18 mouse cellular contexts compared by ENCODE assay signal in genomic region chr17:88774103-88774526, GRCm38 (mm10). TPM values are rescaled to one million over a fixed set of nuclear protein-coding genes. Genes with fewer than 3 reads are reported as not detected.
DNase-seq lines count a peak whose midpoint lies in the region; ATAC-seq lines count a peak whose summit lies in the region.
"Had no signal": no experiment of that assay in that cellular context is flagged by ENCODE, and none has a peak within 500 bp of the region (broad histone marks: within the 10 kb centered on the region; RNA-seq: fewer than 3 reads in every experiment).

No protein-coding gene starts in this region.

- H3K36me3 ChIP-seq in midbrain, embryonic 10.5 days: no peaks in the 10 kb centered on the region
- H3K36me3 ChIP-seq in midbrain, embryonic 11.5 days (ENCODE audit: control insufficient read depth, insufficient read depth, low read length): no peaks in the 10 kb centered on the region
- H3K36me3 ChIP-seq in limb, embryonic 12.5 days: no peaks in the 10 kb centered on the region
- no peaks in the 10 kb centered on the region for H3K36me3 ChIP-seq in neural tube, embryonic 14.5 days (ENCODE audit: control insufficient read depth, insufficient read depth, low read length)
- H3K36me3 ChIP-seq: lung, embryonic 15.5 days; stomach, embryonic 15.5 days had no signal

- peak overlapping the region; percentile 59 for H3K27ac ChIP-seq in midbrain, embryonic 10.5 days (replicated peaks)
- no peak overlapping the region for H3K27ac ChIP-seq in midbrain, embryonic 11.5 days (ENCODE audit: low read depth, low read length)
- peak overlapping the region; percentile 64 for H3K27ac ChIP-seq in limb, embryonic 12.5 days
- H3K27ac ChIP-seq in neural tube, embryonic 14.5 days (ENCODE audit: low read depth, low read length): peak overlapping the region; percentile 74
- H3K27ac ChIP-seq: heart, adult 2 months; lung, embryonic 15.5 days; stomach, embryonic 15.5 days had no signal

- no peak for ATAC-seq in midbrain, embryonic 11.5 days (ENCODE audit: low FRiP score)
- ATAC-seq in limb, embryonic 12.5 days (ENCODE audit: insufficient number of reproducible peaks, insufficient read depth, low FRiP score, low TSS enrichment, low read depth): peak; percentile 63; the same call in 1 of the 2 replicates
- peak; percentile 83 for ATAC-seq in neural tube, embryonic 14.5 days (ENCODE audit: low read depth)
- ATAC-seq: CD4-positive, CD25-positive, alpha-beta regulatory T cell, adult 4 months; Patski had no signal

- DNase-seq in heart, adult 11 months: peak; percentile 50
- DNase-seq in heart, postnatal 36 days: no peak
- DNase-seq in midbrain, embryonic 10.5 days (ENCODE audit: low spot score): no peak
- no peak for DNase-seq in midbrain, embryonic 11.5 days (ENCODE audit: low spot score, missing footprints)
- no peak for DNase-seq in gastrocnemius, adult 18-20 months (ENCODE audit: low spot score)
- no peak for DNase-seq in urinary bladder, postnatal 10 days (ENCODE audit: low spot score)
- DNase-seq: adrenal gland, postnatal 25 days; cerebellum, adult 2 months; heart, adult 2 months; heart, postnatal 4 days; right cerebral cortex, postnatal 14 days had no signal

- H3K9me3 ChIP-seq in midbrain, embryonic 10.5 days (replicated peaks): no peaks in the 10 kb centered on the region
- no peaks in the 10 kb centered on the region for H3K9me3 ChIP-seq in midbrain, embryonic 11.5 days (ENCODE audit: control insufficient read depth, low read length)
- no peaks in the 10 kb centered on the region for H3K9me3 ChIP-seq in limb, embryonic 12.5 days
- no peaks in the 10 kb centered on the region for H3K9me3 ChIP-seq in neural tube, embryonic 14.5 days (ENCODE audit: control insufficient read depth, low read length)
- H3K9me3 ChIP-seq: lung, embryonic 15.5 days; stomach, embryonic 15.5 days had no signal

- no peaks in the 10 kb centered on the region for H3K27me3 ChIP-seq in midbrain, embryonic 10.5 days (ENCODE audit: low read depth, poor library complexity, severe bottlenecking)
- H3K27me3 ChIP-seq in midbrain, embryonic 11.5 days (ENCODE audit: control insufficient read depth, insufficient read depth, low read length): no peaks in the 10 kb centered on the region
- H3K27me3 ChIP-seq in limb, embryonic 12.5 days: no peaks in the 10 kb centered on the region
- no peaks in the 10 kb centered on the region for H3K27me3 ChIP-seq in neural tube, embryonic 14.5 days (ENCODE audit: control insufficient read depth, insufficient read depth, low read length)
- H3K27me3 ChIP-seq: lung, embryonic 15.5 days; stomach, embryonic 15.5 days had no signal

- H3K4me2 ChIP-seq in midbrain, embryonic 11.5 days: no peak overlapping the region
- H3K4me2 ChIP-seq in limb, embryonic 12.5 days: peak overlapping the region; percentile 43
- peak overlapping the region; percentile 23; the same call in 1 of the 2 replicates for H3K4me2 ChIP-seq in neural tube, embryonic 14.5 days (ENCODE audit: low read depth, low read length)
- H3K4me2 ChIP-seq: lung, embryonic 15.5 days; stomach, embryonic 15.5 days had no signal

- H3K4me1 ChIP-seq in midbrain, embryonic 10.5 days: peaks cover 28% of the 10 kb centered on the region
- H3K4me1 ChIP-seq in midbrain, embryonic 11.5 days (ENCODE audit: control insufficient read depth, insufficient read depth, low read length): peaks cover 9% of the 10 kb centered on the region; the same call in 1 of the 2 replicates
- peaks cover 16% of the 10 kb centered on the region for H3K4me1 ChIP-seq in limb, embryonic 12.5 days (replicated peaks)
- H3K4me1 ChIP-seq in neural tube, embryonic 14.5 days (ENCODE audit: control insufficient read depth, insufficient read depth, low read length): peaks cover 5% of the 10 kb centered on the region; the same call in 1 of the 2 replicates
- H3K4me1 ChIP-seq: lung, embryonic 15.5 days had no signal

- H3K9ac ChIP-seq in midbrain, embryonic 11.5 days (ENCODE audit: low read length): no peak overlapping the region
- H3K9ac ChIP-seq in limb, embryonic 12.5 days (replicated peaks): no peak overlapping the region
- no peak overlapping the region for H3K9ac ChIP-seq in neural tube, embryonic 14.5 days (replicated peaks; ENCODE audit: low read depth, low read length)
- H3K9ac ChIP-seq: lung, embryonic 15.5 days; stomach, embryonic 15.5 days had no signal

- 53% methylated on average over 9 of the region's 9 CpGs for WGBS in midbrain, embryonic 10.5 days
- WGBS in midbrain, embryonic 11.5 days: 56% methylated on average over 9 of the region's 9 CpGs
- WGBS in limb, embryonic 12.5 days: 2% methylated on average over 9 of the region's 9 CpGs
- 4% methylated on average over 9 of the region's 9 CpGs for WGBS in neural tube, embryonic 14.5 days

- intact Hi-C loops in heart, postnatal 36 days (cut with DNase I): no loop called here

- H3K4me3 ChIP-seq in midbrain, embryonic 10.5 days: no peak overlapping the region
- H3K4me3 ChIP-seq in midbrain, embryonic 11.5 days (ENCODE audit: low read depth, low read length): no peak overlapping the region
- H3K4me3 ChIP-seq in limb, embryonic 12.5 days (replicated peaks): no peak overlapping the region
- no peak overlapping the region for H3K4me3 ChIP-seq in neural tube, embryonic 14.5 days (ENCODE audit: low read depth, low read length)
- H3K4me3 ChIP-seq: erythroblast, embryonic 14.5 days; heart, adult 2 months; lung, embryonic 15.5 days; stomach, embryonic 15.5 days had no signal

RNA-seq across cellular contexts. Expression of gene Lhcgr, which starts 17.7 kb away (rescaled TPM):
- under 1 TPM in 1 of 2 experiments, not detected in 1; 0.16 TPM for total RNA-seq in heart, postnatal 36 days (2021)
- polyA plus RNA-seq in midbrain, embryonic 10.5 days (2016; fragmentation: Nextera tagmentation; extraction: Ambion mirVana): 0.24 and 0.25 TPM in 2 replicates
- 0.37 and 0.46 TPM in 2 replicates for polyA plus RNA-seq in midbrain, embryonic 11.5 days (2014; fragmentation: Nextera tagmentation; extraction: Ambion mirVana)
- 0.35 and 0.45 TPM in 2 replicates for polyA plus RNA-seq in limb, embryonic 12.5 days (2016; fragmentation: Nextera tagmentation; extraction: Ambion mirVana)
- polyA plus RNA-seq in neural tube, embryonic 14.5 days (2014; fragmentation: Nextera tagmentation; extraction: Ambion mirVana): 2.4 and 3.1 TPM in 2 replicates
- total RNA-seq in gastrocnemius, adult 18-20 months (2021): not detected
- total RNA-seq: adrenal gland, postnatal 25 days; heart, adult 2 months; heart, postnatal 4 days had no signal
- polyA plus RNA-seq: CD4-positive, CD25-positive, alpha-beta regulatory T cell, adult 4 months; erythroblast, embryonic 14.5 days; Patski; stomach, embryonic 15.5 days had no signal
